Mouse (Mus musculus): ENCODE measurements around the gene Vmp1. TPM values are rescaled to one million over a fixed set of nuclear protein-coding genes. Genes with fewer than 3 reads are reported as not detected.

Gene Vmp1
- polyA plus RNA-seq, 1 experiment from 2014 or later, result 89.4 TPM

GRCm38 (mm10) chr11:86684126-86685012 is 733 bp upstream of the Vmp1 start:
- ATAC-seq (replicated peaks; ENCODE audit: low FRiP score) (no peak), DNase-seq (ENCODE audit: low spot score) (no peak)
- Histone ChIP-seq H3K9me3 (ENCODE audit: control insufficient read depth, low read length) (no peaks in the 10 kb centered on the region), H3K27me3 (ENCODE audit: control insufficient read depth, insufficient read depth, low read length) (no peaks in the 10 kb centered on the region), H3K4me2 (ENCODE audit: low read depth, low read length, severe bottlenecking) (peak overlapping the region; percentile 85), H3K36me3 (ENCODE audit: control insufficient read depth, insufficient read depth, low read length) (no peaks in the 10 kb centered on the region; the same call in 1 of the 2 replicates), H3K4me3 (ENCODE audit: low read depth, low read length) (peak overlapping the region; percentile 84), H3K9ac (ENCODE audit: low read length) (peak overlapping the region; percentile 90), H3K4me1 (replicated peaks; ENCODE audit: control insufficient read depth, insufficient read depth, low read length) (peaks cover 2% of the 10 kb centered on the region; the same call in 1 of the 2 replicates), H3K27ac (ENCODE audit: low read depth, low read length) (peak overlapping the region; percentile 88)
- WGBS, result 11% methylated on average over 20 of the region's 20 CpGs

- Histone ChIP-seq H3K9me3 (ENCODE audit: control insufficient read depth, low read length) (no peaks in the 10 kb centered on the region), H3K4me2 (ENCODE audit: low read depth, low read length, severe bottlenecking) (peak overlapping the region; percentile 85), H3K9ac (ENCODE audit: low read length) (peak overlapping the region; percentile 90), H3K36me3 (ENCODE audit: control insufficient read depth, insufficient read depth, low read length) (no peaks in the 10 kb centered on the region; the same call in 1 of the 2 replicates), H3K4me3 (ENCODE audit: low read depth, low read length) (peak overlapping the region; percentile 84), H3K4me1 (replicated peaks; ENCODE audit: control insufficient read depth, insufficient read depth, low read length) (peaks cover 2% of the 10 kb centered on the region; the same call in 1 of the 2 replicates), H3K27me3 (ENCODE audit: control insufficient read depth, insufficient read depth, low read length) (no peaks in the 10 kb centered on the region), H3K27ac (ENCODE audit: low read depth, low read length) (no peak overlapping the region)
- DNase-seq (ENCODE audit: low spot score), result no peak
- 45% methylated on average over 7 of the region's 7 CpGs for WGBS
- no peak for ATAC-seq (replicated peaks; ENCODE audit: low FRiP score)
These were observed 775 bp downstream of the Vmp1 start for GRCm38 (mm10) chr11:86682861-86683260.

GRCm38 (mm10) chr11:86681423-86681822 is 2.2 kb downstream of the Vmp1 start:
- H3K9me3 ChIP-seq (ENCODE audit: control insufficient read depth, low read length), result no peaks in the 10 kb centered on the region
- H3K36me3 ChIP-seq (ENCODE audit: control insufficient read depth, insufficient read depth, low read length), result no peaks in the 10 kb centered on the region
- no peak for DNase-seq (ENCODE audit: low spot score)
- no peak overlapping the region for H3K4me3 ChIP-seq (ENCODE audit: low read depth, low read length)
- peaks cover 2% of the 10 kb centered on the region; the same call in 1 of the 2 replicates for H3K4me1 ChIP-seq (replicated peaks; ENCODE audit: control insufficient read depth, insufficient read depth, low read length)
- whole genome bisulfite sequencing, result 93% methylated on average over 3 of the region's 3 CpGs
- H3K9ac ChIP-seq (ENCODE audit: low read length), result no peak overlapping the region
- ATAC-seq (replicated peaks; ENCODE audit: low FRiP score), result no peak
- H3K4me2 ChIP-seq (ENCODE audit: low read depth, low read length, severe bottlenecking), result no peak overlapping the region
- H3K27ac ChIP-seq (ENCODE audit: low read depth, low read length), result no peak overlapping the region
- no peaks in the 10 kb centered on the region for H3K27me3 ChIP-seq (ENCODE audit: control insufficient read depth, insufficient read depth, low read length)

DNA sequence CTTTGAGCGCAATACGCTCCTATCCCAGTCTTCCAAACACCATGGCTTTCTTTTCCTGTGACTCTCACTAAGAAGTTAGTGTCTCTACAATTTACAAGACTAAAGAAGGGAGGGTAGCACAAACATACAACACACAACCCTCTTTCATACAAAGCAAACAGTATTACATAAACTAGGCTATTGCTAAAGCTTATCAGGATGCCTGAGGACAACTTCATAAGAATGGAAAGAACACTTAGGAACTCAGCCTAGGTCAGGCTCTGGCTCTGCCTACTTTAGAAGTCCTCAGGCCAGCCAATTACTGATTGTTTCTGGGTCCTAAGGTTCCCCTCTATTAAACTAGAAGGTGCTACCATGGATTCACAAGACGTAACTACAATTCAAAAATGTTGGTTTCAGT is 2.9 kb downstream of the Vmp1 start:
- Histone ChIP-seq H3K27ac (ENCODE audit: low read depth, low read length) (no peak overlapping the region), H3K36me3 (ENCODE audit: control insufficient read depth, insufficient read depth, low read length) (no peaks in the 10 kb centered on the region), H3K9me3 (ENCODE audit: control insufficient read depth, low read length) (no peaks in the 10 kb centered on the region), H3K4me1 (replicated peaks; ENCODE audit: control insufficient read depth, insufficient read depth, low read length) (peaks cover 2% of the 10 kb centered on the region; the same call in 1 of the 2 replicates), H3K4me3 (ENCODE audit: low read depth, low read length) (no peak overlapping the region), H3K4me2 (ENCODE audit: low read depth, low read length, severe bottlenecking) (no peak overlapping the region), H3K27me3 (ENCODE audit: control insufficient read depth, insufficient read depth, low read length) (no peaks in the 10 kb centered on the region), H3K9ac (ENCODE audit: low read length) (no peak overlapping the region)
- WGBS, result 98% methylated on average over 3 of the region's 3 CpGs
- ATAC-seq (replicated peaks; ENCODE audit: low FRiP score) (no peak), DNase-seq (ENCODE audit: low spot score) (no peak)

GRCm38 (mm10) chr11:86678957-86679356 is 4.7 kb downstream of the Vmp1 start:
- no peaks in the 10 kb centered on the region for H3K4me1 ChIP-seq (replicated peaks; ENCODE audit: control insufficient read depth, insufficient read depth, low read length)
- no peak for DNase-seq (ENCODE audit: low spot score)
- ATAC-seq (replicated peaks; ENCODE audit: low FRiP score), result no peak
- H3K4me2 ChIP-seq (ENCODE audit: low read depth, low read length, severe bottlenecking), result no peak overlapping the region
- H3K9ac ChIP-seq (ENCODE audit: low read length), result no peak overlapping the region
- no peak overlapping the region for H3K4me3 ChIP-seq (ENCODE audit: low read depth, low read length)
- H3K27me3 ChIP-seq (ENCODE audit: control insufficient read depth, insufficient read depth, low read length), result no peaks in the 10 kb centered on the region
- no peaks in the 10 kb centered on the region for H3K36me3 ChIP-seq (ENCODE audit: control insufficient read depth, insufficient read depth, low read length)
- H3K9me3 ChIP-seq (ENCODE audit: control insufficient read depth, low read length), result no peaks in the 10 kb centered on the region
- H3K27ac ChIP-seq (ENCODE audit: low read depth, low read length), result no peak overlapping the region
- 65% methylated on average over 5 of the region's 5 CpGs for WGBS

DNA sequence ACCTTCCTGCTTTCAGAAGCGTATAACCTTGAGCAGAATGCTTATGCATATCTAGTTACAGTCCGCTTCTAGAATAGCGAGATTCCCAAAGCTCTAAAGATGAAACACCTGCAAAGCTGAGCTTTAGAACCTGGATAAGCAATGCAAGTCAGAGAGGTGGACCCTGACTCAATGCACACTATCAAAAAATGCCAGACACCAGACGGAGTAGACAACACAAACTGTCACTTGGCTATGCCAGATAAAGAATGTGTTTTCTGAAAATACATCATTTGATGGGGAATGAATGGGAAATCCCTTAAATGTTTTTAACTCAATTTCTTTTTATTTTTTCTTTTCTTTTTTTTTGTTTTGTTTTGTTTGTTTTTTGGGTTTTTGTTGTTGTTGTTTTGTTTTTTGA is 8.1 kb downstream of the Vmp1 start:
- no peaks in the 10 kb centered on the region for H3K9me3 ChIP-seq (ENCODE audit: control insufficient read depth, low read length)
- H3K4me3 ChIP-seq (ENCODE audit: low read depth, low read length), result no peak overlapping the region
- no peak overlapping the region for H3K4me2 ChIP-seq (ENCODE audit: low read depth, low read length, severe bottlenecking)
- DNase-seq (ENCODE audit: low spot score) (no peak), ATAC-seq (replicated peaks; ENCODE audit: low FRiP score) (no peak)
- no peak overlapping the region for H3K9ac ChIP-seq (ENCODE audit: low read length)
- no peak overlapping the region for H3K27ac ChIP-seq (ENCODE audit: low read depth, low read length)
- H3K27me3 ChIP-seq (ENCODE audit: control insufficient read depth, insufficient read depth, low read length), result no peaks in the 10 kb centered on the region
- H3K36me3 ChIP-seq (ENCODE audit: control insufficient read depth, insufficient read depth, low read length), result no peaks in the 10 kb centered on the region
- WGBS, result 92% methylated on average over 4 of the region's 4 CpGs
- no peaks in the 10 kb centered on the region for H3K4me1 ChIP-seq (replicated peaks; ENCODE audit: control insufficient read depth, insufficient read depth, low read length)

DNA sequence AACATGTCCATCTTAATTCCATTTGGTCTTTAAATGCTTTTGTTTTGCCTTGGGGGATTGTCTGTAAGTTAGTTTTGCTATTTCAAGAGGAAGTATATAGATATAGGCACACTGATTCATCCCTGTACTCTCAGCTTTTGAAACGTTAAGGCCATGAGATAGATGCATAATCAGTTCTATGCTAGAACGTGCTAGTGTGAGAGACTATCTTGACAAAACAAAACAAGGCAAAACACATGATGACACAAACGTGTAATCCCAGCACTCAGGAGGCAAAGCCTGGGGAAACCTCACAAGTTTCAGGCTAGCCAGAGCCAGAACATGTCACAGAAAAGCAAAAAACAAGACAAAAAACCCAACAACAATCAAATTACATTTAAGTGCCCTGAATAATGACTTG is 10.9 kb downstream of the Vmp1 start:
- Histone ChIP-seq H3K4me1 (replicated peaks; ENCODE audit: control insufficient read depth, insufficient read depth, low read length) (no peaks in the 10 kb centered on the region), H3K36me3 (ENCODE audit: control insufficient read depth, insufficient read depth, low read length) (no peaks in the 10 kb centered on the region), H3K27ac (ENCODE audit: low read depth, low read length) (no peak overlapping the region), H3K4me3 (ENCODE audit: low read depth, low read length) (no peak overlapping the region), H3K27me3 (ENCODE audit: control insufficient read depth, insufficient read depth, low read length) (no peaks in the 10 kb centered on the region), H3K4me2 (ENCODE audit: low read depth, low read length, severe bottlenecking) (no peak overlapping the region), H3K9ac (ENCODE audit: low read length) (no peak overlapping the region), H3K9me3 (ENCODE audit: control insufficient read depth, low read length) (no peaks in the 10 kb centered on the region)
- 88% methylated on average over 3 of the region's 3 CpGs for WGBS
- DNase-seq (ENCODE audit: low spot score) (no peak), ATAC-seq (replicated peaks; ENCODE audit: low FRiP score) (no peak)

DNA sequence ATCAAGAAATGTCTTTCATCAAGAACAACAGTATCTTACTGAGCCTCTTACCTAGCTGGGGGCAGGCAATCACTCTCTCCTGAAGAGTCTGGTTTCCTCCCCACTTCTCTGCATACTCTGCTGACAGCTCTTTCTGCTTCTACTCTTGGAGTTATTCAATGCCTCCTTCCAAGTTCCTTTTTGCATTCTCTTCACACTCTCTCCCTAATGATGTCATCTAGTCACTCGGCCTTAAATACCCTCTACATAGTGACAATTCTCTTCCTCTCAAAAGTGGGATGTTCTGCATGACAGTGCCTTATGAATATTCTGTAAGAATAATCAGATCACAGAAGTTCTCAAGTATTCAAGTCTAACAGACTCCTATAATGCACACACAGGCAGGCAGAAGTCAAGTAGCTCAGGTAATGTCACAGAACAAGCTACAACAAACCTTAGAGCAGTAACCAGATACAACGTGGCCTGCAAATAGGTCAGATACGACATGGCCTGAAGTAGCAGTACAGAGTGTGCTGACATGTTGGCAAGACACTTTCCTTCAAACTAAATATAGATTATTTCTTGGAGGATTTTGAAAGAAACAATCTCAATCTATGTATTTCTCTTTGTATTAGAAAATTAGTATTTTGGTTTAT is 12.5 kb downstream of the Vmp1 start:
- Histone ChIP-seq H3K9me3 (ENCODE audit: control insufficient read depth, low read length) (no peaks in the 10 kb centered on the region), H3K4me1 (replicated peaks; ENCODE audit: control insufficient read depth, insufficient read depth, low read length) (no peaks in the 10 kb centered on the region), H3K4me2 (ENCODE audit: low read depth, low read length, severe bottlenecking) (no peak overlapping the region), H3K27me3 (ENCODE audit: control insufficient read depth, insufficient read depth, low read length) (no peaks in the 10 kb centered on the region), H3K36me3 (ENCODE audit: control insufficient read depth, insufficient read depth, low read length) (no peaks in the 10 kb centered on the region), H3K27ac (ENCODE audit: low read depth, low read length) (no peak overlapping the region), H3K4me3 (ENCODE audit: low read depth, low read length) (no peak overlapping the region), H3K9ac (ENCODE audit: low read length) (no peak overlapping the region)
- no peak for ATAC-seq (replicated peaks; ENCODE audit: low FRiP score)
- no peak for DNase-seq (ENCODE audit: low spot score)
- 72% methylated on average over 3 of the region's 3 CpGs for WGBS

All from forebrain, embryonic 11.5 days (tissue).